Mouse (Mus musculus): Measurements from ENCODE around the gene Ube2cbp.

- peak; percentile 97 for TF ChIP-seq CTCF (conservative IDR thresholded peaks at IDR 0.05; ENCODE audit: insufficient read depth, insufficient read length, low read depth, low read length)
- TF ChIP-seq POLR2A (IDR thresholded peaks at IDR 0.05; ENCODE audit: low read depth, low read length): no peak
Observed at GRCm38 (mm10) chr9:86449581-86449980, 15.2 kb downstream of the Ube2cbp start.

Measured in kidney, adult 2 months (tissue).